Mouse (Mus musculus): ENCODE measurements around the gene Cgn.

Cgn gene

DNA sequence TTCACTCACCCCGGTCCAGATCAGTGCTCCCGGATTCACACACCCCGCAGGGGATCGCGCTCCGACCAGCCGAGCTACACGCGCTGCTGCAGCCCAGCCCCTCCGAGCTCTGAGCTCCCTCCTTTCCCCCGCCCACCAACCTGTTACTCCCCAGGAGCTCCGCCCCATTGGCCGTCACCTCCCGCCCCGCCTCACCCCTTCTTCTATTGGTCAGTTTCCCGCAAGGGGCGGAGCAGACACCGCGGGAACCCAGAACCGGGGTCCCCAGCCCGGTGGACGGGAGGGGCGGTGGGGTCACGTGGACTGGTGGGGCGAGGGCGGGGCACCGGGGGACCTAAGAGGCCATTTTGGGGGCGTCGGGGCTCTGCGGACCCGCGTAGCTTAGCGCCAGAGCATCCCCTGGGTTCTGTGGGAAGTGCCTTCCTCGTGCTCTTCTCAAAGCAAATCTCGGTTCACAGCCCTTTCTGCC lies at the start of gene Cgn:
Gene Cgn, minus strand, starts transcription at position 126 of the 469 bp plus-strand sequence.
- peak; percentile 94 to 95 for DNase-seq

- no peak for DNase-seq
These were observed 49.1 kb upstream of the Cgn start for GRCm38 (mm10) chr3:94835396-94835795.

- no peak for DNase-seq
These were observed 47.1 kb upstream of the Cgn start for GRCm38 (mm10) chr3:94833358-94833757.

DNA sequence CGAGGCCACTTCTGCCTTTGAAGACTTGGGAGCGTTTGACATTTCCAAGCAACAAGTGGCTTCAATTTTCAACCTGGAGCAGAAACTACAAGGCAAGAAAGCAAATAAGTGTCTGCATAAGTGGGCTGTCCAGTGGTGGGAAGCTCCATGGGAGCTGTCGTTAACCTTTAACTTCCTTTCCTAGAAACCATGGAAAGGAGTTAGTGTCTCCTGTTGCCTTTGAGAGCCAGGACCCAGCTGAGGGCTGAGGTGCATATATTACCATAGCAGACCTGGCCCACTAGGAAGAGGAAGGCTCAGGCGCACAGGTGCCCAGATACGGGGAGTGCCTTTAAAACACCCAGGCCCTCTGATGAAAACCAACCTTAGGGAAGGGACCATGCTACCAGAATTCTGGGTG lies 46.4 kb upstream of the Cgn start:
- no peak for DNase-seq

- no peak for DNase-seq
These were observed 45.8 kb upstream of the Cgn start for GRCm38 (mm10) chr3:94832100-94832499.

DNA sequence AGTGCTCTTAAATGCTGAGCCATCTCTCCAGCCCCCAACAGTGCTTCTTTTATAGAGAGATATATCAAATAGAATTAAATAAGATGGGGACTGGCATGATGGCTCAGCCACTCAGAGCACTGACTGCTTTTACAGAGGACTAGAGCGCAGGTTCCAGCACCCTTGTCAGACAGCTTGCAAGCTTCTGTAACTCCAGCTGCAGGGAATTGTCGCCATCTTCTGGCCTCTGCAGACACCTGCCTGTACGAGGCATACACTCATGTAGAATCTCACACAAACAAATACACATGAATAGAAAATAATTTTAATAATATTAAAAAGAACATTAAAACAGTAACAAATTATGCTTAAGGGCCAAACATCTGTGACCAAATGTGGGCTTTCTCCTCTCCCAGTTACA lies 37.8 kb upstream of the Cgn start:
- no peak for DNase-seq

DNA sequence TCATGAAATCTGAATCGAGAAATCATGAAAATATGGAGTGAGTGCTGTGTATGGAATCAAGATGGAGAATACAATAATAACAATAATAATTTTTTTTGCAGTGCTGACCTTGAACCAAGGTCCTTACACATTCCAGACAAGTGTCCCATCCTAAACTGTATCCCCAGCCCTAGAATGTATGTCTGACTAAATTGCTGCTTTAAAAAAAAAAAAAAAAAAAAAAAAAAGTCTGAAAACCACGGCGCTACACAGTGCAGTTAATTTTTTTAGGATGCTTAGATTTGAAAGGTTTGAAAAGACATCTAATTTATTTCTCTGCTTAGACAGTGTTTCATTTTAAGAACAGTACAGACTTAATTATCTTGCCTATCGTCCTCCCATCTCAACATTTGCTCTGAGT lies 35.8 kb upstream of the Cgn start:
- DNase-seq, result no peak

DNA sequence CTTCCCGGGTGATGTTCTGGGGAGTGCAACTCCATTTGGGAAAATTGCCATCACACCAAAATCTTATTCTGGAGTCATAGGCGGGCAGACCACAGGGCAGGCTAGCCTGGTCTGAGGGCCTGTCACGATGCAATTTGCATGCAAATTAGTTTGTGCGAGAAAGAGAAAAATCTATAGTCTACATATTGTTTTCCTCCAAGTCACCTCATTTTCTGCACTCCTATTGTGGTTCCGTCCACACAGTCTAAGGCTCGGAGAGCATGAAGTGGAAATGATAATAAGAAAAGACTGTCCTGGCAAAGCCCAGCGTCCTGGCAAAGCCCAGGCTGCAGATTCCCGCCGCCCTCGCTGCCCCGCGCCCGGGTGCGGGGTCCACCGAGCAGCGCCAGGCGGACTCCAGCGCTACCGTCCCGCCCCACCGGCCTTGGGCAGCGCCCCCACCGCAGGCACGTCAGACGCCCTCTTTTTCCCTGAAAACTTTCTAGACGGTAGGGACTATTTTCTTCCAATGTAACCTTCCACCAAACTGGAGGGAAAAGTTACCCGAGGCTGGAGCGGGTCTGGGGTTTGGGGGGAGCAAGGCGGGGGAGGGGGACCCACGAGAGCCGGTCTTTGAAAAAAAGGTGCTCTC lies 34.8 kb upstream of the Cgn start:
- DNase-seq, result no peak

- DNase-seq, result no peak
These were observed 33.4 kb upstream of the Cgn start for GRCm38 (mm10) chr3:94819452-94820425.

- DNase-seq, result no peak
These were observed 31.4 kb upstream of the Cgn start for GRCm38 (mm10) chr3:94817731-94818130.

DNA sequence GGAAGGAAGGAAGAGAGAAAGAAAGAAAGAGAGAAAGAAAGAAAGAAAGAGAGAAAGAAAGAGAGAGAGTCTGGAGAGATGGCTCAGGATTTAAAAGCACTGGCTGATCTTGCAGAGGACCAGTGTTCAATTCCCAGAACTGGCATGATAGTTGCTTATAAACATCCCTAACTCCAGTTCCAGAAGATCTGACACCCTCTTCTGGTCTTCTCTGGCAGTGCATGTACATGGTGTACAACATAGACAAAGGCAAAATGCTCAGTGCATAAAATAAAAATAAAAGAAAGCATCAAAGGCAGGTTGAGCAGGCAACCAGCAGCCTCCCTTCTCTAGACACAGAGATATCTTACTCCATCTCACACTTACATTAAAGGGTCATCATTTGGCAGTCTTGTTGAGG lies 29.3 kb upstream of the Cgn start:
- no peak for DNase-seq

- DNase-seq, result no peak
These were observed 28.4 kb upstream of the Cgn start for GRCm38 (mm10) chr3:94814663-94815062.

- DNase-seq, result no peak
These were observed 27.8 kb upstream of the Cgn start for GRCm38 (mm10) chr3:94814063-94814462.

DNA sequence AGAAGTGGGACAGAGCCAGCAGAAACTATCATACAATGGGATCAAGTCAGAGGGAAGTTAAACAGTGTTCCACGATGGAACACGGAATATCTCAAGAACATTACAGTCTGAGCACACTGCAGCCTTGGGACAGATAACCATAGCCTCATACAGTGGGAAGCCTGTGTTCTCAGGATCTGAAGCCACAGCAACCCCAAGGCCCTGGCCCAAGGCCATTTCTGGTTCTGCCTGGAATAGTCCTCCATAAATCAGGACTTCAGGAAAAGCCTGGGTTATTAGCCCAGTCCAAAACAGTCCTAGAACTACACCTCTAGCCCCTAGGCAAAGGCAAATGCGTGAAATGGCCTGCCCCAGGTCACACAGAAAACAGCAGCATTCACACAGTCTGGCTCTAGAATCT lies 27.4 kb upstream of the Cgn start:
- no peak for DNase-seq

GRCm38 (mm10) chr3:94811628-94812027 lies 25.3 kb upstream of the Cgn start:
- DNase-seq, result peak; percentile 17 to 21

GRCm38 (mm10) chr3:94808296-94808695 lies 22.0 kb upstream of the Cgn start:
- DNase-seq, result no peak

GRCm38 (mm10) chr3:94804976-94805375 lies 18.7 kb upstream of the Cgn start:
- no peak for DNase-seq

- no peak for DNase-seq
These were observed 17.9 kb upstream of the Cgn start for GRCm38 (mm10) chr3:94804146-94804545.

DNA sequence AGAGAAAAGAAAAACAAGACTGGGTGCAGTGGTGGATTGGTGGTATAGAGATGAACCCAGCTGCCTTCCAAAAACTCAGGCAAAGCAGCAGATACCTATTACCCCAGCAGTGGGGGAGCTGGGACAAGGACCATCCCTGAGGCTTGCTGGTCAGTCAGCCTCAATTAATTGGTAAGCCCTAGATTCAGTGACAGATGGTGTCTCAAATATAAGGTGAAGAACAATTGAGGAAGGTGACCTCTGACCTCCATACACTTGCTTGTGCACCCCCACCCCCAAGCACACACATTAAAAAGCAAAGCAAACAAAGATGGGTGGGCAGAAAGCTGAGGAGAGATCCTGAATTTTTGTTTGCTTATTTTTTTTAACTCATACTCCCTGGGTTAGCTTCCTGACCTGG lies 9.9 kb upstream of the Cgn start:
- DNase-seq, result no peak

DNA sequence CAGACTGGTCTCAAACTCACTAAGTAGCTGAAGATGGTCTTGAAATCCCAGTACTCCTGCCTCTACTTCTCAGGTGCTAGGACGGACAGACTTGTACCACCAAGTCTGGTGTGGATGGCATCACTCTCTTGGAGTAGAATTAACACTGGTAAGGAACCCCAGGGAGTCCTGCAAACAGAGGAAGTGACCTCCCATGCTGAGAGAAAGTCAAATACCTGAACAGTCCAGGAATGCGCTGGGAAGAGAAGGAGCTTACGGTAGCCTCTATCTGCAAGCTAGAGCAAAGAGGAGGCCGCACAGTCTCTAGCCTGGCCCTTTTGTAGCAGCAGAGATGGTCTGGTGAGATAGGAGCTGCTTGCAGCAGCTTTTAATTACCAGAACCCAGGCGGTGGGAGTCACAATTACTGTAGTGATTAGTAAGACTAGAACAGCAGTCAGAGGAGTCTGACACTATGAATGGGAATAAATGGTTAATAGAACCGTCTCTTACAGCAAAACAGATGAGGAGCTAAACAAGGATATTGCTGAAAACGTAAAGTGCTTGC lies 9.4 kb upstream of the Cgn start:
- no peak for DNase-seq

DNA sequence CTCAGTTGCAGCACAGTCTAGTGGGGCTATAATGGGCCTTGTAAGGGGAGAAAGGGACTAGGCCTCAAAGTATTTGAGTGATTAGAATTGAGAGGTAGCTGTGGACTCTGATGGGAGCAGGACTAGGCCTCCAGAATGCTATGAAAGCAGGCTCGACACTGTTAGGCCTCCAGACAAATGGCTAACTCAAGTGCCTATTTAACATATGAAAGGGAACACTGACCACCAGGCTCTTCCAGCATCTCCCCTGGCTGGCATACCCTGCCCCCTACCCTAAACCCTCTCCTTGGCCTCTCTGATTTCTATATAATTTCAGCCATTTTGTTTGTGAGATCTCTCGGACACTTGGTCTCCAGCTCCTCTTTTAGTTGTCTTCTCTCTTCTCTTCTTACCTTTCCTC lies 8.1 kb upstream of the Cgn start:
- no peak for DNase-seq

GRCm38 (mm10) chr3:94793672-94794071 lies 7.4 kb upstream of the Cgn start:
- no peak for DNase-seq

GRCm38 (mm10) chr3:94792258-94792657 lies 6.0 kb upstream of the Cgn start:
- DNase-seq, result no peak

DNA sequence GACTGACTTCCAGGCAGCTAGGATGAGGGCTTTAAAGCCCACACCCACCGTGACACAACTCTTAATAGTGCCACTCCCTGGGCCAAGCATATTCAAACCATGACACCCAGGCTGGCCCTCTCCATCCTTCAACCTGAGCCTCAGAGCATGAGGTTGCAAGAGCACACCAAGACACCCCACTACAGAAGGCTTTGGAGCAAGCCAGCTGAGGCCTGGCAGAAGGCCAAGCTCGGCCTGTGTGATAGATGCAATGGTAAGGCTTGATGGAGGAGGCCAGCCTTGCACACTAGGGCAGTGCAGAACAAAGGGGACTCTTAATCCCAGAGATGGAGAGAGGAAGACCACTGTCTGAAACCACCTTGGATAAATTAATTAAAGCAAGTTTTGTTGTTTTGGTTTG lies 3.2 kb upstream of the Cgn start:
- DNase-seq, result no peak
